Mouse (Mus musculus) neural tube, embryonic 15.5 days (tissue): ENCODE measurements around the gene Tgfbr3l. TPM values are rescaled to one million over a fixed set of nuclear protein-coding genes. Genes with fewer than 3 reads are reported as not detected.

Experiments used
- ATAC-seq: fragments of 200-750 bp; cut with Nextera tagmentation; 2 replicates; pipeline ENCODE4 v1.8.0; 2017; ENCODE audit warnings: mild to moderate bottlenecking, moderate TSS enrichment, moderate library complexity; ENCODE audit not compliant: low FRiP score
- H3K27ac ChIP-seq: fragments of 300-500 bp; sonication (generic); replicated peaks from 2 replicates; pipeline ENCODE4 v1.5.1; 2015; ENCODE audit warnings: mild to moderate bottlenecking, inconsistent platforms
- H3K27me3 ChIP-seq: fragments of 300-500 bp; sonication (generic); replicated peaks from 2 replicates; pipeline ENCODE4 v1.6.1; 2015; ENCODE audit warnings: inconsistent platforms
- H3K36me3 ChIP-seq: fragments of 300-500 bp; sonication (generic); 2 replicates; pipeline ENCODE4 v1.6.1; 2015; ENCODE audit warnings: inconsistent platforms
- H3K4me1 ChIP-seq: fragments of 300-500 bp; sonication (generic); 2 replicates; pipeline ENCODE4 v1.6.1; 2015; ENCODE audit warnings: inconsistent platforms
- H3K4me2 ChIP-seq: fragments of 300-500 bp; sonication (generic); 2 replicates; pipeline ENCODE4 v1.6.1; 2015; ENCODE audit warnings: inconsistent platforms, mild to moderate bottlenecking, moderate library complexity
- H3K4me3 ChIP-seq: fragments of 300-500 bp; sonication (generic); replicated peaks from 2 replicates; pipeline ENCODE4 v1.5.1; 2015; ENCODE audit warnings: mild to moderate bottlenecking, inconsistent platforms
- H3K9ac ChIP-seq: fragments of 300-500 bp; sonication (generic); replicated peaks from 2 replicates; pipeline ENCODE4 v1.6.1; 2015; ENCODE audit warnings: mild to moderate bottlenecking, inconsistent platforms
- H3K9me3 ChIP-seq: fragments of 300-500 bp; sonication (generic); replicated peaks from 2 replicates; pipeline ENCODE4 v1.6.1; 2016; ENCODE audit warnings: inconsistent platforms
- WGBS: fragments of 180-500 bp; shearing (Covaris S2); methylation state at CpG from one replicate; pipeline ENCODE4 v1.1.7; 2015; ENCODE audit warnings: mixed read lengths; 5-methylcytosine and 5-hydroxymethylcytosine counted together
- polyA plus RNA-seq: library from polyadenylated mRNA; unstranded; fragments of >200 nt; fragmentation: Nextera tagmentation; extraction: Ambion mirVana; gene quantifications from 2 replicates; pipeline ENCODE4 v1.2.1, GENCODE M21; 2015

Tgfbr3l gene
- polyA plus RNA-seq, 1 experiment from 2014 or later, result 3.2 TPM

- Histone ChIP-seq H3K4me2 (peak within 1 kb of the TSS; percentile 87), H3K4me1 (peaks cover 41% of the 10 kb centered on the region), H3K27me3 (no peaks in the 10 kb centered on the region), H3K36me3 (peaks cover 20% of the 10 kb centered on the region), H3K4me3 (peak within 1 kb of the TSS; percentile 77), H3K9me3 (no peaks in the 10 kb centered on the region), H3K9ac (peak within 1 kb of the TSS; percentile 72), H3K27ac (peak within 1 kb of the TSS; percentile 94)
- under 1% methylated on average over 62 of the region's 71 CpGs for WGBS
- ATAC-seq, result peak; percentile 93
These were observed 9.4 kb upstream of the Tgfbr3l start, which contains the start of the genes Map2k7 and Gm49320 for GRCm38 (mm10) chr8:4238434-4239192. Gene Map2k7, plus strand, starts transcription at chr8:4238740. Gene Gm49320, plus strand, starts transcription at chr8:4238865.

- H3K4me1 ChIP-seq, result peaks cover 41% of the 10 kb centered on the region
- H3K9me3 ChIP-seq, result no peaks in the 10 kb centered on the region
- H3K4me3 ChIP-seq, result peak overlapping the region; percentile 77
- peak overlapping the region; percentile 87 for H3K4me2 ChIP-seq
- H3K27ac ChIP-seq, result peak overlapping the region; percentile 94
- ATAC-seq, result peak; percentile 1; the same call in 1 of the 2 replicates
- H3K27me3 ChIP-seq, result no peaks in the 10 kb centered on the region
- H3K36me3 ChIP-seq, result peaks cover 28% of the 10 kb centered on the region
- 14% methylated on average over 19 of the region's 19 CpGs for WGBS
- H3K9ac ChIP-seq, result peak overlapping the region; percentile 72
These were observed 8.7 kb upstream of the Tgfbr3l start for GRCm38 (mm10) chr8:4239193-4239890.

- no peak for ATAC-seq
- 98% methylated on average over 5 of the region's 5 CpGs for WGBS
- Histone ChIP-seq H3K4me2 (no peak overlapping the region), H3K27ac (no peak overlapping the region), H3K9me3 (no peaks in the 10 kb centered on the region), H3K4me1 (peaks cover 27% of the 10 kb centered on the region), H3K4me3 (no peak overlapping the region), H3K27me3 (no peaks in the 10 kb centered on the region), H3K9ac (no peak overlapping the region), H3K36me3 (peaks cover 77% of the 10 kb centered on the region)
These were observed 3.0 kb upstream of the Tgfbr3l start for GRCm38 (mm10) chr8:4245061-4245460.

- no peak for ATAC-seq
- Histone ChIP-seq H3K4me3 (no peak overlapping the region), H3K27ac (no peak overlapping the region), H3K36me3 (peaks cover 75% of the 10 kb centered on the region), H3K27me3 (no peaks in the 10 kb centered on the region), H3K4me2 (no peak overlapping the region), H3K9me3 (no peaks in the 10 kb centered on the region), H3K4me1 (peaks cover 25% of the 10 kb centered on the region), H3K9ac (no peak overlapping the region)
- WGBS, result 88% methylated on average over 13 of the region's 13 CpGs
These were observed 2.3 kb upstream of the Tgfbr3l start for GRCm38 (mm10) chr8:4245737-4246136.

- Histone ChIP-seq H3K9me3 (no peaks in the 10 kb centered on the region), H3K36me3 (peaks cover 69% of the 10 kb centered on the region), H3K4me2 (no peak overlapping the region), H3K27ac (no peak overlapping the region), H3K27me3 (no peaks in the 10 kb centered on the region), H3K9ac (no peak overlapping the region), H3K4me3 (no peak overlapping the region), H3K4me1 (peaks cover 12% of the 10 kb centered on the region)
- WGBS, result 92% methylated on average over 8 of the region's 8 CpGs
- no peak for ATAC-seq
These were observed 773 bp upstream of the Tgfbr3l start for GRCm38 (mm10) chr8:4247241-4247640.

GRCm38 (mm10) chr8:4249213-4249612, 1.2 kb downstream of the Tgfbr3l start:
- Histone ChIP-seq H3K4me3 (no peak overlapping the region), H3K27me3 (no peaks in the 10 kb centered on the region), H3K9me3 (no peaks in the 10 kb centered on the region), H3K4me2 (no peak overlapping the region), H3K27ac (no peak overlapping the region), H3K4me1 (peaks cover 26% of the 10 kb centered on the region), H3K36me3 (peaks cover 51% of the 10 kb centered on the region), H3K9ac (no peak overlapping the region)
- 21% methylated on average over 29 of the region's 29 CpGs for WGBS
- no peak for ATAC-seq

GRCm38 (mm10) chr8:4250306-4250970, 2.4 kb downstream of the Tgfbr3l start:
- 32% methylated on average over 26 of the region's 26 CpGs for WGBS
- Histone ChIP-seq H3K36me3 (peaks cover 50% of the 10 kb centered on the region), H3K9me3 (no peaks in the 10 kb centered on the region), H3K4me2 (no peak overlapping the region), H3K4me3 (no peak overlapping the region), H3K27ac (no peak overlapping the region), H3K9ac (no peak overlapping the region), H3K27me3 (no peaks in the 10 kb centered on the region), H3K4me1 (peaks cover 36% of the 10 kb centered on the region)
- ATAC-seq, result no peak

- Histone ChIP-seq H3K4me1 (peaks cover 51% of the 10 kb centered on the region), H3K27me3 (no peaks in the 10 kb centered on the region), H3K4me3 (peak overlapping the region; percentile 97), H3K27ac (peak overlapping the region; percentile 98), H3K9ac (peak overlapping the region; percentile 99), H3K9me3 (no peaks in the 10 kb centered on the region), H3K4me2 (peak overlapping the region; percentile 85), H3K36me3 (peaks cover 43% of the 10 kb centered on the region)
- WGBS, result 47% methylated on average over 8 of the region's 8 CpGs
- ATAC-seq, result no peak
These were observed 4.2 kb downstream of the Tgfbr3l start for GRCm38 (mm10) chr8:4252116-4252760.

- under 1% methylated on average over 69 of the region's 69 CpGs for WGBS
- Histone ChIP-seq H3K9ac (peak within 1 kb of the TSS; percentile 99), H3K27me3 (no peaks in the 10 kb centered on the region), H3K4me1 (peaks cover 60% of the 10 kb centered on the region), H3K4me2 (peak within 1 kb of the TSS; percentile 85), H3K36me3 (peaks cover 34% of the 10 kb centered on the region), H3K4me3 (peak within 1 kb of the TSS; percentile 97), H3K27ac (peak within 1 kb of the TSS; percentile 98), H3K9me3 (no peaks in the 10 kb centered on the region)
- peak; percentile 91 for ATAC-seq
These were observed 5.2 kb downstream of the Tgfbr3l start, which contains the start of gene Snapc2 for GRCm38 (mm10) chr8:4252934-4253841. Gene Snapc2, plus strand, starts transcription at chr8:4253080.

GRCm38 (mm10) chr8:4254001-4254400, 6.0 kb downstream of the Tgfbr3l start:
- H3K27ac ChIP-seq, result peak overlapping the region; percentile 98

More at GRCm38 (mm10) chr8:4254001-4254400, 6.0 kb downstream of the Tgfbr3l start:
- peaks cover 28% of the 10 kb centered on the region for H3K36me3 ChIP-seq
- peak overlapping the region; percentile 85 for H3K4me2 ChIP-seq
- ATAC-seq, result no peak
- H3K9ac ChIP-seq, result peak overlapping the region; percentile 99
- WGBS, result 72% methylated on average over 6 of the region's 6 CpGs
- peaks cover 57% of the 10 kb centered on the region for H3K4me1 ChIP-seq
- H3K9me3 ChIP-seq, result no peaks in the 10 kb centered on the region
- no peaks in the 10 kb centered on the region for H3K27me3 ChIP-seq
- peak overlapping the region; percentile 97 for H3K4me3 ChIP-seq
